Mouse (Mus musculus) liver, postnatal 0 days (tissue): ENCODE measurements at regions not wholly inside any gene's neighbourhood (a gene's known extent, or its start where the extent isn't known, plus 50 kb on each side); places are given as distances from the start of the nearest gene placed in this dataset.

ENCODE experiments used
- ATAC-seq: fragments of 200-750 bp; cut with Nextera tagmentation; 2 replicates; pipeline ENCODE4 v1.8.0; 2017; ENCODE audit warnings: mild to moderate bottlenecking, moderate library complexity
- DNase-seq: peaks from one replicate; pipeline ENCODE4 v3.0.0-alpha.2; 2016
- H3K27ac ChIP-seq: fragments of 300-500 bp; sonication (generic); 2 replicates; pipeline ENCODE4 v1.5.1; 2014; ENCODE audit warnings: antibody characterized with exemption, moderate library complexity, mild to moderate bottlenecking, low read depth
- H3K27me3 ChIP-seq: fragments of 300-500 bp; sonication (generic); 2 replicates; pipeline ENCODE4 v1.6.1; 2014; ENCODE audit warnings: low read length, control low read depth, mixed read lengths; ENCODE audit not compliant: insufficient read depth
- H3K36me3 ChIP-seq: fragments of 300-500 bp; sonication (generic); replicated peaks from 2 replicates; pipeline ENCODE4 v1.6.1; 2014; ENCODE audit warnings: mild to moderate bottlenecking, control low read depth, low read length, moderate library complexity, mixed read lengths; ENCODE audit not compliant: insufficient read depth
- H3K4me1 ChIP-seq: fragments of 300-500 bp; sonication (generic); 2 replicates; pipeline ENCODE4 v1.6.1; 2014; ENCODE audit warnings: antibody characterized with exemption, mild to moderate bottlenecking, control low read depth; ENCODE audit not compliant: insufficient read depth
- H3K4me2 ChIP-seq: fragments of 300-500 bp; sonication (generic); 2 replicates; pipeline ENCODE4 v1.6.1; 2014; ENCODE audit warnings: low read depth, mild to moderate bottlenecking, low read length, moderate library complexity, mixed read lengths
- H3K4me3 ChIP-seq: fragments of 300-500 bp; sonication (generic); 2 replicates; pipeline ENCODE4 v1.5.1; 2014; ENCODE audit warnings: low read depth, low read length
- H3K9ac ChIP-seq: fragments of 300-500 bp; sonication (generic); replicated peaks from 2 replicates; pipeline ENCODE4 v1.6.1; 2014; ENCODE audit warnings: mild to moderate bottlenecking, moderate library complexity
- H3K9me3 ChIP-seq: fragments of 300-500 bp; sonication (generic); 2 replicates; pipeline ENCODE4 v1.6.1; 2016; ENCODE audit warnings: mild to moderate bottlenecking, control low read depth, low read length, mixed read lengths
- CTCF ChIP-seq: sonication (generic); IDR thresholded peaks from 2 replicates; pipeline ENCODE4 v1.5.1; 2016; ENCODE audit warnings: antibody characterized with exemption, low read depth
- EP300 ChIP-seq: IDR thresholded peaks from 2 replicates; pipeline ENCODE4 v1.6.1; 2016; ENCODE audit warnings: antibody characterized with exemption, low read depth, mild to moderate bottlenecking
- WGBS: fragments of 180-500 bp; shearing (Covaris S2); extraction: QIAGEN DNeasy Blood & Tissue Kit; methylation state at CpG from one replicate; pipeline ENCODE4 v1.1.7; 2014; ENCODE audit not compliant: insufficient replicate concordance; 5-methylcytosine and 5-hydroxymethylcytosine counted together

DNA sequence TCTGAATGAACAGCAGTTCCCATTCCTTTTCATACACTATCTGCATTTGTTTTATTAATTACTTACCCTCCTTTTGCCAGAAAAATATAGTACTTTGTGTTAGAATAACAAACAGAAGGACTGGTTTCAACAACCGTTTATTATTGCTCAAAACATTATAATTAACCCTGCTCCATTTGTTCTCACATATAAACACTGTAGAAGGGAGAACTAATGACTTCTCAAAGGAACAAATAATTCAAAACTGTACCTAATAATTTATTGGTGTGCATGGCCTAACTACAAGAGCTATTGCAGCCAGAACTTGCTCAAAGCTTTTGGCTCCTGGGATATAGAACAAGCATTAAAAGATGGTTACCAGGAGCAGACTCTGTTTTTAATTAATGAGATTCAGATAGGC, 192.1 kb downstream of the Sucnr1 start:
- 82% methylated on average over 1 of the region's 1 CpGs for WGBS
- Histone ChIP-seq H3K4me3 (no peak overlapping the region), H3K4me2 (no peak overlapping the region), H3K27ac (no peak overlapping the region), H3K9ac (no peak overlapping the region), H3K36me3 (no peaks in the 10 kb centered on the region), H3K9me3 (no peaks in the 10 kb centered on the region), H3K27me3 (no peaks in the 10 kb centered on the region), H3K4me1 (no peaks in the 10 kb centered on the region)
- ATAC-seq (no peak), DNase-seq (no peak)
- TF ChIP-seq CTCF: no peak
- TF ChIP-seq EP300: no peak

- Histone ChIP-seq H3K36me3 (no peaks in the 10 kb centered on the region), H3K27ac (no peak overlapping the region), H3K4me2 (no peak overlapping the region), H3K9ac (no peak overlapping the region), H3K9me3 (no peaks in the 10 kb centered on the region), H3K4me3 (no peak overlapping the region), H3K27me3 (no peaks in the 10 kb centered on the region), H3K4me1 (no peaks in the 10 kb centered on the region)
- ATAC-seq: no peak
- TF ChIP-seq EP300: no peak
- no peak for DNase-seq
- WGBS: 80% methylated on average over 6 of the region's 6 CpGs
Observed at GRCm38 (mm10) chr3:60275249-60275838, 193.7 kb downstream of the Sucnr1 start.

GRCm38 (mm10) chr3:60277791-60278190, 194.8 kb upstream of the Mbnl1 start:
- DNase-seq (no peak), ATAC-seq (no peak)
- H3K27ac ChIP-seq: no peak overlapping the region
- H3K4me2 ChIP-seq: no peak overlapping the region
- no peak for TF ChIP-seq EP300
- no peak for TF ChIP-seq CTCF
- H3K4me1 ChIP-seq: no peaks in the 10 kb centered on the region
- no peaks in the 10 kb centered on the region for H3K27me3 ChIP-seq
- H3K9ac ChIP-seq: no peak overlapping the region
- no peak overlapping the region for H3K4me3 ChIP-seq
- H3K36me3 ChIP-seq: no peaks in the 10 kb centered on the region
- 81% methylated on average over 1 of the region's 1 CpGs for WGBS
- no peaks in the 10 kb centered on the region for H3K9me3 ChIP-seq

DNA sequence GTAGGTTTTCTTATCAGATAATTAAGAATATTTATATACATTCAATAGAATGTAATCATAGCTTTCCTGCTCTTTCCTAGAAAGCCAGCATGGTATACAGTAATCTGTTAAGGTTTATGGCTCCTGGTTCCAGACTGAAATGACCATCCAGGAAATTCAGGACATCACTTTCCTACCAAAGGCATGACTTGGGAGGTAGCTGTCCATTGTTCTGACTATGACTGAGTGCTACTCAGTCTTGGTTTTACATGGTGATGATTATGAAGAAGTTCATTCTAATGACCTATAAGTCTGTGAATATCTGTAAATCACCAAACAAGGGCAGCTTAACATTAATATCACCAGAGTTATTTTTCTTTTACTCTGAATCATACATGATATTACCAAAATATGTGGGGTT, 191.4 kb upstream of the Mbnl1 start:
- H3K4me3 ChIP-seq: no peak overlapping the region
- H3K36me3 ChIP-seq: no peaks in the 10 kb centered on the region
- TF ChIP-seq CTCF (no peak), EP300 (no peak)
- H3K9ac ChIP-seq: no peak overlapping the region
- ATAC-seq (no peak), DNase-seq (no peak)
- H3K4me1 ChIP-seq: no peaks in the 10 kb centered on the region
- no peaks in the 10 kb centered on the region for H3K9me3 ChIP-seq
- H3K27ac ChIP-seq: no peak overlapping the region
- no peak overlapping the region for H3K4me2 ChIP-seq
- H3K27me3 ChIP-seq: no peaks in the 10 kb centered on the region

DNA sequence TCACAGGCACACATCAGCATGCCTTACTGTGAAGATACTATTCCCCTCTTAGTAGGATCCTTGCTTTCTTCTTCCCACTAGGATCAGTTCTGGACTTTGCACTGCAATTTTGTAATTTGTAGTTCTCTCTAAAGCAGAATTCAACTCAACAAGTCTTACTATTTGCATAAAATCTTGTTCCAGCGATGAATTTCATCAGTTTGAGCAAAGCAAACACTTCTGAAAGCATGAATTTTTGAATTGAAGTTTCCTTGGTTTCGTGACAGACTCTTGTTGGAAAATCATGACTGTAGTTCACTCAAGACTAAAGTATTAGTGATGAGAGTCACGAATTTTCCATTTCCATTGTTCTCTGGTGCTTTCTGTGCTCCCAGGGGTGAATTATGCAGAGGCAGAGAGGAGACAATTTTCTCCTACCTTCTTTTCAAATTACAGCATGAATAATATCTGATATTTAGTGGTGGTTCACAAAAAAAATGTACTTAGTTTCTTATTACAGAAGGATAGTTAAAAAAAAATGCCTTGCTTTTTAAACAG, 190.6 kb upstream of the Mbnl1 start:
- Histone ChIP-seq H3K27ac (no peak overlapping the region), H3K4me3 (no peak overlapping the region), H3K9me3 (no peaks in the 10 kb centered on the region), H3K9ac (no peak overlapping the region), H3K27me3 (no peaks in the 10 kb centered on the region), H3K4me2 (no peak overlapping the region), H3K4me1 (no peaks in the 10 kb centered on the region), H3K36me3 (no peaks in the 10 kb centered on the region)
- DNase-seq: no peak
- no peak for TF ChIP-seq EP300
- ATAC-seq: no peak
- 66% methylated on average over 3 of the region's 3 CpGs for WGBS

GRCm38 (mm10) chr3:60292142-60292541, 180.5 kb upstream of the Mbnl1 start:
- no peak for TF ChIP-seq EP300
- no peak for TF ChIP-seq CTCF
- no peak overlapping the region for H3K9ac ChIP-seq
- no peaks in the 10 kb centered on the region for H3K27me3 ChIP-seq
- no peaks in the 10 kb centered on the region for H3K9me3 ChIP-seq
- H3K4me1 ChIP-seq: no peaks in the 10 kb centered on the region
- DNase-seq (no peak), ATAC-seq (no peak)
- WGBS: 88% methylated on average over 2 of the region's 2 CpGs
- H3K4me3 ChIP-seq: no peak overlapping the region
- H3K36me3 ChIP-seq: no peaks in the 10 kb centered on the region
- no peak overlapping the region for H3K4me2 ChIP-seq
- no peak overlapping the region for H3K27ac ChIP-seq

DNA sequence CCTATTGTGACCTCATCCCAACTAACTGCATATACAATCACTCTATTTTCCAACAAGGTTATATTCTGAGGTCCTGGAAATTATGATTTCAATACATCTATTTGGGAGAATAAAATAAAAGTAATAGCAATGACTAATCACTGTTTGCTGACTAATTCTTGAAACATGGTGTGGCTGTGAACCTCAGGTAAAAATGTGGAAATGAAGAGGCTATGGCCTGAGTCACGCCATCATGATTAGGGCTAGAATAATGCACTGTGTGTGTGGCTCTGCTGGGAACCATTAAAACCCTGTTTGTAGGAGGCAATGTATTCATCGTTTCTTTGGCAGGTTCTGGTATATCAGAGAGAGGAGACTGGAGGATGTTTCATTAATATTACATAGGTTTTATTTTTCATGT, 179.7 kb upstream of the Mbnl1 start:
- H3K4me1 ChIP-seq: no peaks in the 10 kb centered on the region
- H3K27me3 ChIP-seq: no peaks in the 10 kb centered on the region
- H3K4me3 ChIP-seq: no peak overlapping the region
- DNase-seq: no peak
- TF ChIP-seq CTCF (no peak), EP300 (no peak)
- no peaks in the 10 kb centered on the region for H3K9me3 ChIP-seq
- H3K9ac ChIP-seq: no peak overlapping the region
- 80% methylated on average over 2 of the region's 2 CpGs for WGBS
- ATAC-seq: no peak
- no peak overlapping the region for H3K4me2 ChIP-seq
- H3K36me3 ChIP-seq: no peaks in the 10 kb centered on the region
- no peak overlapping the region for H3K27ac ChIP-seq
